Mouse (Mus musculus) ES-Bruce4 (cell line): ENCODE data around the gene Klhl29. TPM values are rescaled to one million over a fixed set of nuclear protein-coding genes. Genes with fewer than 3 reads are reported as not detected.

Experiments used
- H3K27ac ChIP-seq: 2 replicates; pipeline ENCODE4 v1.5.1; 2012; ENCODE audit warnings: low read length, inconsistent platforms; ENCODE audit not compliant: insufficient read depth
- H3K27me3 ChIP-seq: 2 replicates; pipeline ENCODE4 v1.6.1; 2012; ENCODE audit warnings: mild to moderate bottlenecking, low read length, inconsistent platforms; ENCODE audit not compliant: control insufficient read depth, poor library complexity, insufficient read depth, severe bottlenecking
- H3K36me3 ChIP-seq: 2 replicates; pipeline ENCODE4 v1.6.1; 2012; ENCODE audit warnings: inconsistent platforms, mild to moderate bottlenecking, low read length, moderate library complexity; ENCODE audit not compliant: control insufficient read depth, poor library complexity, insufficient read depth, severe bottlenecking
- H3K4me1 ChIP-seq: one replicate; pipeline ENCODE4 v1.8.1; 2011; ENCODE audit warnings: low read length; ENCODE audit not compliant: control insufficient read depth, insufficient read depth
- H3K4me3 ChIP-seq: 2 replicates; pipeline ENCODE4 v1.5.1; 2011; ENCODE audit warnings: low read depth, mild to moderate bottlenecking, low read length
- H3K9ac ChIP-seq: 2 replicates; pipeline ENCODE4 v1.6.1; 2012; ENCODE audit warnings: low read depth, mild to moderate bottlenecking, inconsistent platforms; ENCODE audit not compliant: poor library complexity, severe bottlenecking
- H3K9me3 ChIP-seq: replicated peaks from 2 replicates; pipeline ENCODE4 v1.6.1; 2012; ENCODE audit warnings: mild to moderate bottlenecking, low read length, inconsistent platforms; ENCODE audit not compliant: control insufficient read depth, poor library complexity, insufficient read depth, severe bottlenecking
- CTCF ChIP-seq: IDR thresholded peaks from one replicate; pipeline ENCODE4 v1.8.1; 2011; ENCODE audit warnings: low read depth, low read length
- EP300 ChIP-seq: IDR thresholded peaks from 2 replicates; pipeline ENCODE4 v1.6.1; 2011; ENCODE audit warnings: low read depth, low read length; ENCODE audit not compliant: insufficient read depth
- POLR2A ChIP-seq: IDR thresholded peaks from one replicate; pipeline ENCODE4 v1.8.1; 2011; ENCODE audit warnings: low read length; ENCODE audit not compliant: insufficient read depth
- polyA plus RNA-seq: library from polyadenylated mRNA; stranded (reverse); fragments of >200 nt; gene quantifications from 2 replicates; pipeline ENCODE4 v1.2.4, GENCODE M21; 2011; ENCODE audit warnings: low read depth; ENCODE audit not compliant: missing spikeins, insufficient read depth, insufficient read length

Klhl29 gene
- polyA plus RNA-seq, 1 experiment = 0.49 TPM

DNA sequence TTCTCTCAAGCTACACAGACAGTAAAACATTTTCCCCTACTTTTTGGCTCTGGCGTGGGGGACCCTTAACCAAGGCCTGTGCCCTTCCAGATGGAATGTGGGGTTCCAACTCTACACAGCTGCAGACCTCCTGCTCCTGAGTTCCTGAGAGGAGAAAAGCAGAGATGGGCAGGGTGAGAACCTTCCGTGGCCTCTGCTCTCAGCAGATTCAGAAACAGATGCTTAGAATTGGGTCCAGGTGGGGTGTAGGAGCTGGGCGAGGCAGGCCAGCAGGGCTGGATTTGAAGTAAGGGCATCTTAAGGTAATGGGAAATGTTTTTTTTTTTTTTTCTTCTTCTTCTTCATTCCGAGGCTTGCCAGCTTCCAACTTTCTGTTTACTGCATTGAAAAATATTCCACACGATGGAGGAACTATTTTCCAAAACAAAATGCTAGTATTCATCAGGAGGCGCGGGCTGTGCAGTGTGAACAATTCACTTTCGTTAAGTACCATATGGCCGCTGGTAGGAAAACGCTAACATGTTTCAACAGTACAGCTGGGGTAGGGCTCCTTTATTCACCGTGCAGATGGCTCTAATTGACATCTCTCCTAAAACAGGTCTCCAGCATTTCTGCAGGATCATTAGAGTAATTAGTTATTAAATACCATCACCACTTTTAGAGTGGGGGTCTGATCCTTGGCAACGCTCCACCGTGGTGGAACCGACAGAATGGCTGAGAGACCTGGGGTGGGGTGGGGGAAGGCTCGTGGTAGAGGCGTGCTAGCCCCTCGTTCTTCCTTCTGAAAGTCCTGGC lies 135.8 kb downstream of the Klhl29 start:
- H3K27ac ChIP-seq = no peak overlapping the region
- TF ChIP-seq CTCF = no peak
- TF ChIP-seq EP300 = no peak
- TF ChIP-seq POLR2A = no peak
- H3K4me3 ChIP-seq = no peak overlapping the region
- no peak overlapping the region for H3K9ac ChIP-seq
- no peaks in the 10 kb centered on the region for H3K27me3 ChIP-seq
- H3K9me3 ChIP-seq = no peaks in the 10 kb centered on the region
- H3K36me3 ChIP-seq = no peaks in the 10 kb centered on the region
- H3K4me1 ChIP-seq = no peaks in the 10 kb centered on the region

DNA sequence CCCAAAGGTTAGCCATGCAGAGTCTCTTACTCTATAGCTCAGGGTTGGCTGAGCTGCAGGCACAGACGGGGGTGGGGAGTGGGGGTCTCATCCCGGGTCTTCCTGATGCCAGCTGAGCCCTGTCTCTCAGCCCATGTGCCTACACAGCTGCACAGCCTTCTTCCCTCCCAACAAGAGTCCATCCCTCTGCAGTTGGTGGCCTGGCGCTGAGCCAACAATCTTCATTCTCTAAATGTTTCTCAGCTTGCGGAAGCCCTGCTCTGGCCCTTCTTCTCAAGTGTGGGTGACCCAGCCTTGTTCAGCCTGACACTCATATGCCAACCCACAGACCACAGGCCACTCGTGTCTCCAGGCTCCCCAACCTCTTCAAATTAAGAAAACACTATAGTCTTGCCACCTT lies 138.4 kb downstream of the Klhl29 start:
- Histone ChIP-seq H3K9ac (no peak overlapping the region), H3K36me3 (no peaks in the 10 kb centered on the region), H3K9me3 (no peaks in the 10 kb centered on the region), H3K27ac (no peak overlapping the region), H3K27me3 (no peaks in the 10 kb centered on the region), H3K4me3 (no peak overlapping the region), H3K4me1 (no peaks in the 10 kb centered on the region)
- TF ChIP-seq CTCF = no peak
- TF ChIP-seq POLR2A = no peak
- no peak for TF ChIP-seq EP300

DNA sequence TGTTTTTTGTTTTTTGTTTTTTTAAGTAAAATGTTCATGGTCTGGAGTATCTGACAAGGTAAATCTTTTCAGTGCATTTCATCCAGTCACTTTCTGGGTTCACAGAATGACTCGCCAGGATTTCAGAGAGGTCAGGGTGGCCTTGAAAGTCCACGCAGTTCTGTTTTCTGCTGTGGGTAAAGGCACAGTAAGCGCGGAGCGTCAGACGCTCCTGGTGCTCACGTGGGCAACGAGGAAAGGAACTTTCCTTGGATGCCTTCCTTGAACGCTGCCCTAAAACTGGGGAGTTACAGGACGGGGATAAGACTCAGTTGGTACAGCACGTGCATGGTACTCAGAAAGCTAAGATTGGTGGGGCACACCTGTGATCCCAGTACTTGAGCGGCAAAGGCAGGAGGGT lies 139.9 kb downstream of the Klhl29 start:
- no peak overlapping the region for H3K9ac ChIP-seq
- H3K27ac ChIP-seq = no peak overlapping the region
- no peaks in the 10 kb centered on the region for H3K36me3 ChIP-seq
- H3K4me1 ChIP-seq = no peaks in the 10 kb centered on the region
- no peak overlapping the region for H3K4me3 ChIP-seq
- TF ChIP-seq POLR2A (no peak), EP300 (no peak), CTCF (no peak)
- H3K27me3 ChIP-seq = no peaks in the 10 kb centered on the region
- H3K9me3 ChIP-seq = no peaks in the 10 kb centered on the region

DNA sequence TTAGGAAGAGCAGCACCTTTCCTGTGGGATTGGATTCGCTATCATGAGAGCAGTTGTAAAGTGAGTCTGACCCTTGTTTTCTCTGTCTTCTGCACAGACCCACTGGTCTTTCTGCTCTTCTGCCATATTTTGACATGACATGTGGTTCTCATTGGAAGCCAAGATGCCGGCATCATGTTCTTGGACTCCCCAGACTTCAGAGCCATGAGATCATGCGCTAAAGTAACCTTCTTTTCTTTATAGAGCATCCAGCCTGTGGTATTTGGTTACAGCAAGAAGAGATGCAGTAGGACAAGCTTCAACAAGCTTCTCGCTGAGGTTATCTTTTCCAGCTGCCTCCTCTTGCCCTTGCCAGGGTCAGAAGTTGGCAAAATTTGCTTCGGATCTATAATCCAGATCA lies 145.0 kb downstream of the Klhl29 start:
- Histone ChIP-seq H3K4me3 (no peak overlapping the region), H3K27me3 (no peaks in the 10 kb centered on the region)
- no peak for TF ChIP-seq POLR2A
- no peak for TF ChIP-seq CTCF
- TF ChIP-seq EP300 = no peak

DNA sequence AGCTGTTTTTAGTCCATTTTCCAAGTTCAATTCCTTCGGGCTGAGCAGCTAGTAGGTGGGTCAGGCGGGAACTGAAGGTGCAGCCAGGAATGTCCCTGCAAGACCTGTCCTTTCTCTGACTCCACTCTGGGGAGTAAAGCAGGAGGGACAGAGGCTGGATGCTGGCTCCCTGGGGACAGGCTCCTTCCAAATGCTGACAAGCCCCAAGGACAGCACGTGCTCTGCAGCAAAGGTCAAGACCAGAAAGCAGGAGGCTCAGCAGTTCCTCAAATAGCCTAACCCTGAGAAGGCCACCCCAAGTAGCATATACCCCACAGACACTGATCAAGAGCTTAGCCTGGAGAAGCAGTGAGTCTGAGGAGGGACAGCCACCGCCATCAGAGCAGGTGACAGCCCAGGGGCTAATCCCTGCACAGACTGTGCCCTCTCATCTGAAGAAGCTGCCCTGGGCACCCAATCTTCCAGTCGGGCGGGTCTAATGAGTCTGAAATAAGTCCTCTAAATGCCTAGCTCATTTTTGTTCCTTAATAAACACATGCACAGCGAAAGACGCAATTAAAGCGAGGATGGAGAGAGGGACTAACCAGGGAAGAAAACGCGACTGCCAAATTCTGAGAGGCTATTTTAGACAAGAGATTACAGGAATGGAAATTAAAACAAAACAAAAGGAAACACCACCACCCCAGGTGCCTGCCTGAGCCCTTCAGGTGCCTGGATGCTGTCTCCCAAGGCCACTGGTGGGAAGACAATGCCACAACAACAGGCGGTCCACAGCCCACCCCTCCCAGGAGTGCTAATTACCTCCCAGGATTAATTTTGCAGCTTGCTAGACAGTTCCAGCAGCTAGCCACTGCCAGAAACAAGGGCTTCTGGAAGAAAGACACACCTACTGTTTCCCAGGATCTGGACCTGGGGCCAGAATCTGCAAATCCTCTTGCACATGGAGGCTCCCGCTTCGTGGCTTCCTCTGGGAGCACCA lies 148.5 kb downstream of the Klhl29 start:
- Histone ChIP-seq H3K27ac (no peak overlapping the region), H3K9ac (no peak overlapping the region), H3K4me1 (no peaks in the 10 kb centered on the region), H3K4me3 (no peak overlapping the region), H3K36me3 (no peaks in the 10 kb centered on the region), H3K27me3 (no peaks in the 10 kb centered on the region), H3K9me3 (no peaks in the 10 kb centered on the region)
- TF ChIP-seq POLR2A (no peak), EP300 (no peak), CTCF (no peak)

More for the DNA sequence above, 145.0 kb downstream of the Klhl29 start:
- Histone ChIP-seq H3K36me3 (no peaks in the 10 kb centered on the region), H3K4me1 (no peaks in the 10 kb centered on the region), H3K27ac (no peak overlapping the region), H3K9me3 (no peaks in the 10 kb centered on the region), H3K9ac (no peak overlapping the region)
